Mouse (Mus musculus) cortical plate, adult 2 months (tissue): ENCODE data around the gene Hcn2. TPM values are rescaled to one million over a fixed set of nuclear protein-coding genes. Genes with fewer than 3 reads are reported as not detected.

ENCODE experiments used
- H3K27ac ChIP-seq: fragments of 200-500 bp; 2 replicates; pipeline ENCODE4 v1.5.1; 2012; ENCODE audit warnings: low read length, control low read depth, inconsistent platforms; ENCODE audit not compliant: insufficient read depth
- H3K4me1 ChIP-seq: fragments of 200-500 bp; 2 replicates; pipeline ENCODE4 v1.6.1; 2011; ENCODE audit warnings: low read length; ENCODE audit not compliant: control insufficient read depth, insufficient read depth
- H3K4me3 ChIP-seq: fragments of 200-500 bp; 2 replicates; pipeline ENCODE4 v1.5.1; 2011; ENCODE audit warnings: mild to moderate bottlenecking, low read length, control low read depth; ENCODE audit not compliant: insufficient read depth
- CTCF ChIP-seq: fragments of 200-500 bp; IDR thresholded peaks from 2 replicates; pipeline ENCODE4 v1.5.1; 2011; ENCODE audit warnings: mild to moderate bottlenecking, control low read depth, low read length; ENCODE audit not compliant: insufficient read depth; ENCODE audit errors: extremely low read depth
- POLR2A ChIP-seq: fragments of 200-500 bp; IDR thresholded peaks from 2 replicates; pipeline ENCODE4 v1.6.1; 2011; ENCODE audit warnings: mild to moderate bottlenecking, low read length, control low read depth; ENCODE audit not compliant: insufficient read depth; ENCODE audit errors: extremely low read depth
- polyA plus RNA-seq: library from polyadenylated mRNA; depleted of rRNA; stranded (reverse); fragments of >200 nt; gene quantifications from 2 replicates; pipeline ENCODE4 v1.2.3, GENCODE M21; 2012; rRNA removed

The Hcn2 gene
- 123 and 128 TPM in 2 replicates for polyA plus RNA-seq

DNA sequence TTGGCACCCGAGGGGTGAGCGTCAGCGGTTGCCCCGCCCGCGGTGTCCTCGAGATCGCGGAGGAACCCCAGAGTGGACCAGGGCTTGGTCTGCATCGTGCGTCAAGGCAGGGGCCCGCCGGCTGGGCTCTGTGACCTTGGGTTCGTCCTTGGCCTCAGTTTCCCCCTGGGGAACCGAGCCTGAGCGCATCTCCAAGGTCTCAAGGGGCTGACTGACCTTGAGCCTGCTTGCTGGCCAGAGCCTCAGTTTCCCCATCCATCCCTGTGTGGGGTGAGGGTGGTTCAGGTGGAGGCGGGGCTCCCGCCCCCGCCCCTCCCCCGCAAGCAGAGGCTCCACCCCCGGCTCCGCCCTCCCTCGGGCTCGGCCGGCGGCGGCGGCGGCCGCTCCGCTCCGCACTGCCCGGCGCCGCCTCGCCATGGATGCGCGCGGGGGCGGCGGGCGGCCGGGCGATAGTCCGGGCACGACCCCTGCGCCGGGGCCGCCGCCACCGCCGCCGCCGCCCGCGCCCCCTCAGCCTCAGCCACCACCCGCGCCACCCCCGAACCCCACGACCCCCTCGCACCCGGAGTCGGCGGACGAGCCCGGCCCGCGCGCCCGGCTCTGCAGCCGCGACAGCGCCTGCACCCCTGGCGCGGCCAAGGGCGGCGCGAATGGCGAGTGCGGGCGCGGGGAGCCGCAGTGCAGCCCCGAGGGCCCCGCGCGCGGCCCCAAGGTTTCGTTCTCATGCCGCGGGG, at the start of gene Hcn2:
TSS of gene Hcn2 (plus strand) at position 381 of the 734 bp plus-strand sequence.
- TF ChIP-seq CTCF (no peak), POLR2A (peak; percentile 36; the same call in 1 of the 2 replicates)
- H3K4me1 ChIP-seq, result peaks cover 6% of the 10 kb centered on the region; the same call in 1 of the 2 replicates
- peak within 1 kb of the TSS; percentile 63 for H3K4me3 ChIP-seq
- peak within 1 kb of the TSS; percentile 83 for H3K27ac ChIP-seq

DNA sequence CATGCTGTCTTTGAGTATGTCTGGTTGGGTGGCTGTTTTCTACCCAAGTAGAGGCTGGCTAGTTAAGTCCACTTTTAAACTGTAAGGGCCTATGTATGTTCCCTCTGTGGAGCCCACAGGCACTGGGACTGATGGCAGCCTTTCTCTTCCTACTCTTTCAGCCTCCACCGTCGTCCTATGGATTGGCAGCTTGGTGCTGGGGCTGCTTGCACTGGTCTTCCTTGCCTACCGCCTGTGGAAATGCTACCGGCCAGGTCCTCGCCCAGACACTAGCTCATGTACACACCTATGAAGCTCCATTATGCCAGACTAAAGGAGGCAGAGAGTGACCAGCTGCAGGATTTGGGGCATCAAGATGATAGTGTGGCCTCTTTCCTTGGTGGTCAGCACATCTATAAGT, 48.4 kb upstream of the Hcn2 start:
- Histone ChIP-seq H3K4me1 (peaks cover 8% of the 10 kb centered on the region), H3K27ac (no peak overlapping the region), H3K4me3 (no peak overlapping the region)
- TF ChIP-seq CTCF (no peak), POLR2A (no peak)

DNA sequence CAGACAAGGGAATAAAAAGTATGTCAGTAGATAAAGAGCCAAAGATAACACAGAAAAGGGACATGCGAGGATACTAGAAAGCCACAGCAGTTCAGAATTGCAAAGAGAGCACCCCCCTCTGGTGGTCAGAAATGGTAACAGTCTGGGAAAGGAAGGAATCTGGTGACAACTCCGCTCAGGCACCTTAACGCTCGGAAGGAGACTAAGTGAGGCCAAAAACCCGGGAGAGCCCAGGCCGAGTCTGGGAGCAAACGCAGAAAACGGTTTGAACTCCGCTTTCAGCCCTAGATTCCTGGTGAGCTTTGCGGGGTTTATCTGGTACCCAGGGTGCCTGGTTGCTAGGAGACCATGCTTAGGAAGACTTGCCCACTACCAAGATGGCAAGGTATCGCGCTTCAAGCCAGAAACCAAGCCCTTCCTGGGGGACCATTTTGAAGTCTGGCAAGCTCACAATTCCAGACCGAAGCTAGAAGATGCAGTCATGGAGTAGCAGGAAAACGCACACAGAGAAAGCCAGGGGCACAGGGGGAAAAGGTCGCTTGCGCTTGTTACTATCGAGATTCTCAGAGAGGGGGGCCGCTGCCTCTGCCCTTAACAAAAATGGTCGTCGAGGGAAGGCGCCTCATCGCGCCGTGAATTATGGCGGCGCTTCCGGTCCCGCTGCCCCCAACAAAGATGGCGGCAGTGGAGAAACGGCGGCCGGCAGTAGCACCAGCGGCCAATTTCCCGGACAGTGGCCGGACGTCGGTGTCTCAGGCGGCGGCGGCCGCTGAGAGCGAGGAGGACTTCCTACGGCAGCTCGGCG, 47.5 kb upstream of the Hcn2 start, which contains the start of gene Tpgs1:
TSS of gene Tpgs1 (plus strand) at position 599 of the 805 bp plus-strand sequence.
- peaks cover 8% of the 10 kb centered on the region for H3K4me1 ChIP-seq
- peak within 1 kb of the TSS; percentile 87 for H3K27ac ChIP-seq
- TF ChIP-seq CTCF, result peak; percentile 85
- 0 out of 2 replicates have a peak, but pooled peaks have one; percentile 41 for TF ChIP-seq POLR2A
- H3K4me3 ChIP-seq, result peak within 1 kb of the TSS; percentile 45

GRCm38 (mm10) chr10:79669576-79670057, 46.8 kb upstream of the Hcn2 start:
- H3K4me3 ChIP-seq, result peak overlapping the region; percentile 45
- peaks cover 8% of the 10 kb centered on the region for H3K4me1 ChIP-seq
- peak overlapping the region; percentile 87 for H3K27ac ChIP-seq
- TF ChIP-seq POLR2A, result no peak
- TF ChIP-seq CTCF, result no peak

- H3K4me3 ChIP-seq, result peak overlapping the region; percentile 45
- TF ChIP-seq CTCF (no peak), POLR2A (no peak)
- no peak overlapping the region for H3K27ac ChIP-seq
- peaks cover 8% of the 10 kb centered on the region for H3K4me1 ChIP-seq
Measured at GRCm38 (mm10) chr10:79670071-79670888, 46.2 kb upstream of the Hcn2 start.

DNA sequence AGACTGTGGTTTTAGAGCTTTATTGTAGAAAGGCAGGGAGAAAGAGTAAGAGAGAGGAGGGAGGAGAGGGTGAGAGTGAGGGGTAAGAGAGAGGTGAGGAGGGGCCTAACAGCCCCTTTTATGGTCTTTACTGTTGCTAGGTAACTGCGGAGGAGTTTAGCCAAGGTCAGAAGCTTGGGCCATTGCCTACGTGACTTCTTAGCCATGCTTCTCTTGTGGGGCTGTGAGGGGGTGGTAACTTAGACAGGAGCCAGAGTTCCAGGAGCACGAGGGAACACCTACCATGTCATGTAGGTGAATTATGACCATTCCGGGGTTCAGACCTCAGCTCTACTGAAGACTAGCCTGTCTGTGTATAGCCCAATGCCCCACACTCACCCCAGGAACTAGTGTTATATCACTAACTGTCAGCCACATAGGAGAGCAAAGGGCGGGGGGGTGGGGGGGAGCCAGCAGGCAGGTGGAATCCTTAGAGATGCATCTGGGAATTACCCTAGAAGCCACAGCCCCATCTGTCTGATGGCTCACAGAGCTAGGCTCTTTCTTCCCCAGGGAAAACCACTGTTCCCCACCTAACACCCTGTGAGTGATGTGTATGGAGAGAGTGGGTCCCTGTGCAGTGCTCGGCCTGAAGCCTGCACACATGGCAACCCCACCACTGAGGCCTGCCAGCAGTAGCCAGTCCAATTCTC, 44.9 kb upstream of the Hcn2 start:
- H3K27ac ChIP-seq, result no peak overlapping the region
- H3K4me1 ChIP-seq, result peaks cover 8% of the 10 kb centered on the region
- H3K4me3 ChIP-seq, result no peak overlapping the region
- no peak for TF ChIP-seq CTCF
- no peak for TF ChIP-seq POLR2A

DNA sequence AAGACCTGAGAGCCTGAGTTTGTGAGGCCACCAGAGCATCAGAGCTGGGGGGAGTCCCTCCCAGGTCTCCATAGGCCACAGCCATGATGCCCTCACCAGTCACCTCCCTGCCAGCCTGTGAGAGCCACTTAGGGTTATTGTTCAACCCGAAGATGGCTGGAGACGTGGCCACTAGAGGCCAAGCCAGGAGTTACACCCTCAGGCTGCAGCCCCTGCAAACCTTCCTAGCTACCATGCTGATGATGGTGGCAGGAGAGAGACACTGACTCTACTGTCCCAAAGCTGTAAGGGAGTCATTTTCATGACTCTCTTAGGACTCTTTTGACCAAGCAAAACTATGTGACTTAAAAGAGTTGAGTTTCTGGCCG, 44.4 kb upstream of the Hcn2 start:
- Histone ChIP-seq H3K4me1 (peaks cover 8% of the 10 kb centered on the region), H3K4me3 (no peak overlapping the region), H3K27ac (no peak overlapping the region)
- TF ChIP-seq POLR2A (no peak), CTCF (no peak)

- Histone ChIP-seq H3K4me3 (no peak overlapping the region), H3K4me1 (peaks cover 8% of the 10 kb centered on the region), H3K27ac (no peak overlapping the region)
- TF ChIP-seq CTCF (no peak), POLR2A (no peak)
Measured at GRCm38 (mm10) chr10:79673054-79673453, 43.4 kb upstream of the Hcn2 start.
